Mouse (Mus musculus): ENCODE measurements around the gene Dok3.

The Dok3 gene

DNA sequence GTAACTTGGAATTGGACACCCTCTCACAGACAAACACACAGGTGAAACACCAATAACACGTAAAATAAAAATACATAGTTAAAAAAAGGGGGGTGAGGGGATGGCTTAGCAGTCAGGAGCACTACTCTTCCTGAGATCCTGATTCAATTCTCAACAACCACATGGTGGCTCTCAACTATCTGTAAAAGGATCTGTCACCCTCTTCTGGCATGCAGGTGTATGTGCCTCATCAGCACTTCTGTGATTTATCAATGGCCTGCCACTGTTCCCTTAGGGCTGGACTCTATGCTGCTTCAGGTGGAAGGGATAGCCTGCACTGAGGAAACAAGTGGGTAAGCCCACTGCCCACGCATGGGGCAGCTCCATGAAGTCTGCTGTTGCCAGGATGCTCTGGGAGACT, 11.8 kb upstream of the Dok3 start:
- peak in 1 of 2 experiments; percentile 58 for DNase-seq (ENCODE audit: low spot score in 2 of 2)

DNA sequence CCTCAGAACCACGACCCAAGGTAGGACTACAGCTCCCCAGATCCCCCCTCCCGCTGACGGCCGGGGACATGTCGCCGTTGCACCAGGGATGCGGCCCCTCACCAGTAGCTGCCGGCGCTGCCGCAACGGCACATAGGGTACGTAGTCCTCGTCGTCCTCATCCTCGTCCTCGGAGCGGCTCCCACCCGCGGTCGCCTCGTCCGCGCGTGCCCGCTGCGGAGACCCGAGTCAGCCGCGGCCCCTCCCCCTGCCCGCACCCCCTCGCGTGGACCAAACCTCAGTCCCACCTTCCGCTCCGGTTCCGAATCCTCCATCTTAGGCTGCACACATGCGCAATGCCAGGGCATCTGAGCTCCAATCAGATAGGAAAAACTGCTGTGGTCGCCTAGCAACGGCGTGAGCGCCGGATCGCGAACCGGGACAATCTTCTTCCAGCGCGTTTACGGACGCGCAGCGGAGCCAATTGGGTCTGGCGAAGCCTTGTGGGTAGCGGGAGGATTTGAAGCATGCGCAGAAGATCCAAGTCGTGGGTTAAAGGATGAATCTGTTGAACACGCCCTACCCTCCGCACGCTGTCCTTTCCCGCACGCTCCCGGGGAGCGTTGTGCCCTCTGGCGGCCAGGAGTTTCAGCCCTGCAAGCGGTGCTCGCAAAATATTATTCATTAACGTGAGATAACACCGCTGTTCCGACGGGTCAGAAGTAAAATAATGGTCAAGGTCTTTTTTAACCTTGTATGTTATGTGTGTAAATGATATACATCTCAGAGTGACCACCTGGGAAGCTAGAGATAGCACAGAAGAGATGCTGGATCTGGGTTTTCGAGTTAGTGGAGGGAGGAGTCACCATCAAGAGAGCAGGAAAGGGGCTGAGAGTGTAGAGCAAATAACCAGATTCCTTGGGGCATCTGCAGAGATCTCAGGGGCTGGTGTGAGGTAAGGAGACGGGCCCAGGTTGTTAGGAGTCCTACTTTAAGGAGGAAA, 7.4 kb upstream of the Dok3 start, which contains the start of gene Ddx41:
Ddx41 (minus strand) TSS at position 465 of the 982 bp plus-strand sequence.
- peak; percentile 97 to 99 for DNase-seq (ENCODE audit: low spot score in 2 of 2)

DNA sequence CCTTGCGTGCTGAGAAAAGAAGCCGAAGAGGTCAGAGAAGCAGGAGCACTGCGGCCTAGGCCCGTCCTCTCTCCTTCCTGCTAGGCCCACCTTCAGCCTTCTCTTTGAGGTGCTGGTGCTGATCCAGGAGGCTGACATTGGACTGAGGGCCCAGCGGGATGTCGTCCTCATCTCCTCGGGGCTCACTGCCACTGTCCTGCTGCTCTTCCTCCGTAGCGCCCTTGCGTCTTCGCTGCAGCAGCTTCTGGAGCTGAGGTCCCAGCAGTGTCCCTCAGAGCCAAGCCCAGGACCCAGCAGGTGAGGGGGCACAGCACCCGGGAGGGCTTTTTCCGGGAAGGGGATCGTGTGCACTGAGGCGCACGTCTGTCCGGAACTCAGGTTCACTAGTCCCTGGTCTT, 6.7 kb upstream of the Dok3 start:
- DNase-seq (ENCODE audit: low spot score in 2 of 2), result no peak

DNA sequence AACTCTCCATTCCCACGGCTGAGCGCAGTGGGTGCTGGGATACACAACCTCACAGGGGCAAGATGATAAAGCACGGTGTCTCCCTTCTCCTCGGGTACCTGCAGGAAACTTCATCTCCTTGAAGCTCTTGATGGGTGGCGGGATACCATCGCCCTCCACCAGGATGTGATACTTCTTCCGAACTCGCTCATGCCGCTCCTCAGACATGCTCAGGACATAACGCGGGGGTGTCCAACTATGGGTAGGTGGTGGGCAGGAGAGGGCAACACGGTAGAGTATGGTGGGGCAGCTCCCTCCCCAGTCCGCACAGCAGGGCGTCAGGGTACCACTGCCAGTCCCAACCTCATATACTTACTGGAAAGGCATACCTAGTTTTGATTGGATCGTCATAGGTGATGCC, 6.1 kb upstream of the Dok3 start:
- no peak for DNase-seq (ENCODE audit: low spot score in 2 of 2)

DNA sequence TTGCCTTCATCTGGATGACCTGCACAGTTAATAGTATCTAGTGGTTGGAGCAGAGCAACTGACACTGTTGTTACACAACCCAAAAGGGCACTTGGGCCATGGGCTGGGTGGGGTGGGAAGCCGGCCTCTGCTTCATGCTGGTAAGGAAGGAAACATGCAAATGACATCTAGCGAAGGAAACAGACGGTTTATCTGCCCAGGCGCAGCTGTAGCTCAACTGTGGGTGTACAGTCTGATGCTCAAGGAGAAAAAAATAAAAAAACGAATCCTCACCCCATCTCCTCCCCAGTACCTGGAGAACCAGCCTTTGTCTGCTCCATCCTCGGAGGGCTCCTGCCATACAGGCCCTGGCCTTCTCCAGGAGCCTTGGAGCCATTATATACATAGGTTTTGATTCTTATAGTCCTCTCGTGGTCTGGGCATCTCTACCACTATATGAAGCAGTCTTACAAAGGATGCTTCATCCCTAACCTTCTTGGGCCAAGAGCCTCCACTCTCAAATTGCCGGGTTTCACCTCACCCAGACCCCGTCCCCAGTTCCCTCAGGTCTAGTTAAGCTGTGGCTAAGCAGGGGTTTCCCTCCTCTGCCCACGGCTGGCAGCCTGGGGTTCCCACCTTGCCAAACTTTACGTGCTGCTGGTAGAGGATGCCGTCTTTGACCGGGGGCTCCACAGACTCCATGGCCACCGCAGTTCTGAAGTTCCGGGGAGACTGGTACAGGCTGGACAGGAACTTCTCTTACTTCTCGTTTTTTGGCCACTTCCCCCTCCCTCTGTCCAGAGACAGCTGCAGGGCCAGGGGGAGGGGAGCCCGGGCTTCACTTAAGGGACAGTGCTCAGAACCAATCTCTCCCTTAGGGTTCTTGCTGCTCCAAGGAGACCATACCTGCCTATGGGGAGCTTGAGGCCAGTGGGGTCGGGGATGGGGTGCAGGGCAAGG, 993 bp downstream of the Dok3 start:
- DNase-seq (ENCODE audit: low spot score in 2 of 2), result peak; percentile 48 to 64

DNA sequence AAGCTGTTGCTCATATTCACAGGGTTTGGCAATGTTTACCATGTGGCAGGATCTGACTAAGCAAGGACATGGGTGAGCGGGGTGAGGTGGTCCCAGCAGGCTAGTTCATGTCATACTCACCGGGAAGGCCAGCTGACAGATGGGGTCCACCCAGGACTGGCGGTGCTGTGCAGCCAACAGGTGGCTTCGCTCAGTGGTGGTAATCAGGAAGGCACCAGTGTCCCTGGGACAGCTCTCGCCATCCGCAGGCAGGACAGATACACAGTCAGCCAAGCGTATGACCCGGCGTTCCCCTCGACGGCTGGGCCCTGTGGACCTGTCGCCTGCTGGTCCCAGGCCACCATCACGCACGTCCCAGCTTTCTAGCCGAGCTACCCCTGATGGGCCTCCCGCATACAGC, 1.9 kb downstream of the Dok3 start:
- DNase-seq (ENCODE audit: low spot score in 2 of 2), result peak in 1 of 2 experiments; percentile 27

DNA sequence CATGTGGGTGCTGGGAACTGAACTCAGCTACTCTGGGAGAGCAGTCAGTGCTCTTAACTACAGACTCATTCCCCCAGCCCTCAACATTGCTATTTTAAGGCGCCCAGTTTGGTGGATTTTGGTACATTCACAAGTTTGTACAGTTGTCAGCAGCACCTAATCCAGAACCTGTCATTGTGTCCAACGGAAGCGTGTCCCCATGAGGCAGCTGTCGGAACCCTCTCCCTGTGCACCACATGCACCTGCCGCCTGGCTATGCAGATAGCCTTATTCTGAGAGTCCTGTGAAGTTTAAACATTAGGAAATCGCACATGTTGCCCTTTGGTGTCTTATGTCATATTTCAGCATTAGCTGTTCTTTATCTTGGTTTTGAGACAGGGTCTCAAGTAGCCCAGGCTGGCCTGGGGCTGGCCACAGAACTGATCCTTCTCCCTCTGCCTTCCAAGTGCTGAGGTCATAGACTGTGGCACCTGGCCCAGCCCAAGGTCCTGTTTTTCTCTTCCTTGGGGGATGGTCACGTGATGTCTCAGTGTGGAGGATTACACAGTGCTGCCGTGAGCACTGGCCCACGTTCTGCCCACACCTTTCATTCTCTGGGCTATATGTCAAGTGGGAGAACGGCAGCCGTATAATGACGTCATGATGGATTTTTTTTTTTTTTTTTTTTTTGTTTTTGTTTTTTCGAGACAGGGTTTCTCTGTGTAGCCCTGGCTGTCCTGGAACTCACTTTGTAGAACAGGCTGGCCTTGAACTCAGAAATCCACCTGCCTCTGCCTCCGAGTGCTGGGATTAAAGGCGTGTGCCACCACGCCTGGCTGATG, 3.2 kb downstream of the Dok3 start:
- no peak for DNase-seq (ENCODE audit: low spot score in 2 of 2)

DNA sequence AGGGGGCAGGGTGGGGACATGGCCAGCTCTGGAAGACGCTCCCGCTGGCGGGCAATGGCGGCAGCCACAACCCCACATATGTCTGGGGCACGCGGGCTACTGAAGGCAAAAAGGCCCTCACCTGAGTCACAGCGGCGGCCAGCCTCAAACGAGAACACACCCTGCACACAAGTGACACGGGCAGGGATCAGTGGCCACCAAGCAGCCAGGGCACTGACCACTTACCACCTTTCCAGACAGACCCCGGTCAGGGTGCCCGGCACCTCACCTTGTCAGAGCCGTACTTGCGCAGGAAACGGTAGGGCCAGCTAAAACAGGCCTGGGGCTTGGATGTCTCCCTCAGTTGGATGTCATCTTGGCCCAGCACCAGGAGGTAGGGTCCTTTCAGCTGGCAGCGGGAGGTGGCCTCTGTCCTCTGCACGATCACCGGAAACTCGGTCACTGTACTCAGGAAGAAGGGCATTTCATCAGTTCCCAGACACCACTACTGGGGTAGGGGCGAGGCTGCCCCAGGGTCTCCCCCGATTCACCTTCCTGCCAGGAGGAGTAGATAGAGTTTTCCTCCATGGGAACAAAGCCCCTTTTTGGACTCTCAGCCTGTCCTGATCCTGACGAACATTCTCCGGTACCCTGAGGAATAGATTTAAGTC, 5.0 kb downstream of the Dok3 start:
- no peak for DNase-seq (ENCODE audit: low spot score in 2 of 2)

DNA sequence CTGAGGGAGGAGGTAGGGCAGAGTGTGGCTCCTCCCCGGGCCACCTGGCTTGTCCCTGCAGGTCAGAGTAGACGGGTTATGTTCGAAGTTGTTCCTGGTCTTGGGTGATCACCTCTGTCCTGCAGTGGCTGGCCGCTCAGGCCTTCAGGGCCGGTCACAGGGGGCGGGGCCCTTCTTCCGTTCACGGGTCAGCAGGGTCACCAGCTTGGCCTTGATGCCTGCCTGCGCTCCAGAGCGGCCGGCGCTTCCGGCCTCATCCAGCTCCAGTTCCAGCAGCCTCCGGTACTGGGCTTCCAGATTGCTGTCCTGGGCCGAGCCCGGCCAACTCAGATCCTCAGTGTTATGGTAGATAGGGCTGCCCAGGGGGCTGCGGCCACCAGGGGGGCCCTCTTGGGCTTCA, 5.8 kb downstream of the Dok3 start:
- DNase-seq (ENCODE audit: low spot score in 2 of 2), result peak in 1 of 2 experiments; percentile 46

DNA sequence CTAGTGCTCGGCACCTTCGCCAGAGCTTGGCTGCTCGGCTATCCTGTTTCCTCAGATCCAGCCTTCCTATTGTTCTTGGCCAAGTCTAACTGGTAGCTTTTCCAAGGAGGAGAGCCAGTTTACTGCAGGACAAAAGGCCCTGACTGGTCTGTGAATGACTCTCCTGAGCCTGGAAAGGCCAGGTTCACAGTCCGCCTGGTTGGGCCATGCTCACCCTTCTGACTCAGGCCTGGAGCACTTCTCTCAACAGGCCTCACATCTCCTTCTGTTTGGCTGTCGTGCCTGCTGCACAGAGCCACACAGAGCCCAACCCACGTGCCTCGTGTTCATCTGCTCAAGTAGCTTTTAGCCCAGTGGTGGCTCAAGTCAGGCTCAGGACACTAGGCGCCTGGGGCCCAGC, 6.4 kb downstream of the Dok3 start:
- no peak for DNase-seq (ENCODE audit: low spot score in 2 of 2)

DNA sequence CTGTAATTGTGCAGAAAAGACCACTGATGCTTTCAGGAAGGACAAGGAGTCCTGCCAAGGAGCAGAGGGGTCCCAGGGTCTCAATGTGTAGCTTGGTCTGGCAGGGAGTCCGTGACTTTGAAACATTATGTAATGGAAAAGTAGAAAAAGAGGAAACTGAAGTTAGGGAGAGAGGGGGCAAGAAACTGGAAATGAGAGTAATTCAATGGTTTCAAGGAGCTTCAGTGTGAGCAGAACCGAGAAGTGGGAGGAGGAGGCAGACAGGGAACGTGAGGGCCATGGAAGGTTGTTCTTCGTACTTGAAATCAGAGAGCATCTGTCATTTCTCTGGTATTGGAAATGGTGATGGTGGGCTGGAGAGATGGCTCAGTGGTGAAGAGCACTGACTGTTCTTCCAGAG, 9.5 kb downstream of the Dok3 start:
- no peak for DNase-seq (ENCODE audit: low spot score in 2 of 2)

DNA sequence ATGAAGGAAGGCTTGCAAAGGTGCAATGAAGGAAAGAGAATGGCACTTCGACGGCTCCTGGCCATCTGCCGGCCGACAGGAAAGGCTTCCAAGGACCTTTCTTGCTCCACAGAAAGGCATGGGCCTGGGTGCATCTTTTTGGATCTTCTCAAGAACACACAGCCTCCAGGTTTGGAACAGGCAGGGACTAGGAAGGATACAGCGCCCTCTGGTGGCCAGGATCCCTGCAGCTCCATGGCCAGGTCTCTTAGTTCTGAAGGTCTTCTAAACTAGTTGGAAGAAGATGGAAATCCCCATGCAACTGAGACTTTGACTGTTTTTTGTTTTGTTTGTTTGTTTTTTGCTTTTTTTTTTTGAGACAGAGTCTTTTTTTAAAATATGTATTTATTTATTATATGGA, 12.1 kb downstream of the Dok3 start:
- DNase-seq (ENCODE audit: low spot score in 2 of 2), result peak; percentile 84 to 93

DNA sequence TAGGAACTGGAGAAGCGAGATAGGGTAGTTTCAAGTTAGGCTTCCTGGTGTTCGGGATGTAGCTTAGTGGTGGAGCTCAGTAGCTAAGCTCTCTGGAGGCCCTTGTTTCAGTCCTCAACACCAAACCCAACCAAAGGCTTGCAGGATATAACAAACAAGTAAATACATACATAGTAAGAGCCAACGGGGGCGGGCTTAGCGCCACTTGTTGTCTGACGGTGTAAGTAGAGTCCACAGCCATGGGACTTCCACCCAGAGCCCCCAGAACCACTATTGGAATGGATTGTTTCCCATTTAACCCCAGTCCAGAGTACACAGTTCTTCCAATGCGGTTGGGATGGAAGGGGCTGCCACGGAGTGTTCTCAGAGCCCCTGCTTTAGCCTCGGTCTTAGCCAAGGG, 15.3 kb downstream of the Dok3 start:
- no peak for DNase-seq (ENCODE audit: low spot score in 2 of 2)

DNA sequence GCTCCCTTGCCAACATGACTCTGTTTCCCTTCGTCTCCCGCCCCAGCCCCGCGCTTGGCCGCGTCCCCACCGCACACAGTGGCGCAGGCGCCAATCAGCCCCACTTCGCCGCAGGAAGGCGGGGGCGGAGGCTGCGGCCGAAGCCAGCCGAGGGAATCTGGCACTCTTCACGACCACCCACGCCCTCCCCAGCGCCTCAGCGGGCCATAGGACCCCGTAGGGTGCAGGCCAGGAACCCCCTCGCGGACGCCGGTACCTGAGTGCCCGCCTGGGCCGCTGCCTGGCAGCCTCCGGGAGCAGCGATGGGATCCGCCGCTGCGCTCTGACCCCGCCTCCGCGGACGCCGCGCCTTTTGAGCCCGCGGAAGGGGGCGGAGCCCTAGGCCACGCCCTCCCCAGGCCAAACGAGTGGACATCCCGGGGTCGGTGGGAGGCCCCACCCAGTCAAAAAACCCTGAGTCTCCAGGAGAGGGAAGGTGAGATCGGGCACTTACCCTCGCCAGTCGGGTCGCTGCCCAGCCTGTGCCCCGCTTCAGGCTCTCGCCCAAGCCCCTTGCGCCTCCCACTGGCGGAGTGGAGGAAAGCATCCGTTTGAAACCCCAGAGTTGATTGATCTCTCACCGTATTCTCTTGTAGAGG, 15.9 kb downstream of the Dok3 start, which contains the start of gene Pdlim7:
Pdlim7 (minus strand) TSS at position 566 of the 638 bp plus-strand sequence.
- DNase-seq (ENCODE audit: low spot score in 2 of 2), result peak; percentile 90 to 95

DNA sequence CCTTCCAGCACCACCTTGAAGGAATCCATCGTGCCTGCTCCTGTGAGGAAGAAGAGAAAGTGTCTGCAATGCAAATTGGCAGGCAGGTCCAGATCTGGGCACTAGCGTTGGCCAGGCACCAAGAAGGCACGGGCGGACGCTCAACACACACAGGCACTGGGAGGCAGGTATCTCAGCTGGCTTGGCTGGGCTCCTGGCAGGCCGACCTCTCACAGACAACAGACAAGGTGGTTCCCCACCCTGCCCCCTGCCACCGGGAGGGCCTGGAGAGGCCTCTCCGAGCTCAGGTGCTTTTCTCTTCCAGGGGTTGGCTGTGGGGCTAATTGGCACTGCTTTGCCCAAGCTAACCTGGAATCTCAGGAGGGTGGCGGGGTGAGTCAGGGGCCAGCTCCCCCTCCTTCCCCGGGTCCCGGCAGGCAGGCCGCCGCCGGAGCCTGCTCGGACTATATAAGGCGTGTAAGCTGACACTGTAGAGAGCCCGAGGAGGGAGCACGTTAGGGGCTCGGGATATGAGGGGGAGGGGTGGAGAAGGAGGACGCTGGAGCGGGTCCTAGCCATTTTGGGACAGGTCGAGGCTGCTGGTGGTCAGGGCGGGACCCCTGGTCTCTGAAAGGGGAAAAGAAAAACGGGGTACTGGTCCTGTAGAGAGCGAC, 16.6 kb downstream of the Dok3 start:
- DNase-seq (ENCODE audit: low spot score in 2 of 2), result peak; percentile 48 to 54

DNA sequence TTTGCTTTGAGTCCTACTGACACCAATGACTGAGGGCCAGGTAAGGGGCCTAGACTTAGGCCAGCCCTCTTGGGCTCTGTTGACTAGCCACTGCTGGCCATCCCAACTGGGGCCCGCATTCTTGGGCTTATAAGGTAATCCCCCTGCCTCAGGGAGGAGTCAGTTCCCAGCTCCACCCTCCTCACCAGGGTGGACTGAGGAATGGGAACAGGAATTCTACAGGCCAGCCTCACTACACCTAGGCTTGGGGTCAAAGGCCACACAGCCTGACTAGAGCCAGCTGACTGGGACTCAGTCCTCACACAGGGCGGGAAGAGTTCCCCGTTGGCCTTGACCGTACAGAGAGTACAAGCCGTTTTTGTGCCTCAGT, 17.6 kb downstream of the Dok3 start:
- no peak for DNase-seq (ENCODE audit: low spot score in 2 of 2)

DNA sequence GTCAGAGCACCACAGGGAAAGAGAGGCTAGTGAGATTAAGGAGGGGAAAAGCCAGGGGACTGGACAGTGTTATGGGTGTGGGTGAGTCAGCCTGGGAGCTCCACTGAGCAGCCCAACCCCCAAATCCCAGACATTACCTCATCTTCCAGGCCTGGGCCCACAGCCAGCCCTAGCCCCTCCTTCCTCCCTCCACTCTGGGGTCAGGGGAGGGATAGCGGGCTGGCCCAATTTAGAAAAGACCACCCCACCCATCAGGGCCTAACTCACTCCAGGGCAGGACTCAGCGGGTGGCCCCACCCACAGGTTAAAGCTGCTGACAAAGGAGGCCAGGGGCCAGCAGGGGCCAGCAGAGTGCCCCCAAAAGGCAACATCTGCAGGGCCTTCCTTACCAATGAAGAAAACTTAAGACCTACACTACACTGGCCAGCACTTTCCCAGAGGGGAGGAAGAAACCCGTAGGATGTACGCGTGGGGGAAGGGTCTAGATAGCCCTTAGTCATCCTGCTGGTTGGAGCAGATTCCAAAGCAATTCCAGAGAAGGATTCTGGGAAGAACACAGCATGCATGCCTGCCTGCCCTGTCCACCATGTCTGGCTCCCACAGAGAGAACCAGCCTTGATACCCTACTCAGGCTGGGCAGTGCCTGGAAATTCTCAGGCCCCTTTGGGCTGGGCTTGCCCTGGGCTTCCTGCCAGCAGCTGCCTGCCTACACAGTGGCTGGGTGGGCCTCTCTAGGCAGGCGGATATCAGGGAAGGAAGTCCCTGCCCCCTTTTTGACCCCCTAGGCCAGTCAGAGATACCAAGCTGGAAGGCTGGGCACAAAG, 18.2 kb downstream of the Dok3 start:
- DNase-seq (ENCODE audit: low spot score in 2 of 2), result no peak

DNA sequence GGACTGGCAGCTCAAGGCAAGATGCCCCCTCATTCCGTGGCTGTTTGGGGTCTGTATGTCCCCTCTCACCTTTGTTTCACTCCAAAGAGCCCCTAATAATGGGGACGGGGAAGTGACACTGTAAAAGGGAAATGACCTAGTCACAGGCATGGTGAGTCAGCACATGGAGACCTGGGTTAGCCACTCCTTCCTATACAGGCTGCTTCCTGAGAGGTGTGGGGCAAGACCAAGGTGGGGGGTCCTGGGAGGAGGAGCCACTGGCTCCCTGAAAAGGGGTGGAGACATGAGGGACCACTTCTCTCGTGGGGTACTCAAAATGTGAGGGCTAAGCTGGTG, 18.8 kb downstream of the Dok3 start:
- no peak for DNase-seq (ENCODE audit: low spot score in 2 of 2)

DNA sequence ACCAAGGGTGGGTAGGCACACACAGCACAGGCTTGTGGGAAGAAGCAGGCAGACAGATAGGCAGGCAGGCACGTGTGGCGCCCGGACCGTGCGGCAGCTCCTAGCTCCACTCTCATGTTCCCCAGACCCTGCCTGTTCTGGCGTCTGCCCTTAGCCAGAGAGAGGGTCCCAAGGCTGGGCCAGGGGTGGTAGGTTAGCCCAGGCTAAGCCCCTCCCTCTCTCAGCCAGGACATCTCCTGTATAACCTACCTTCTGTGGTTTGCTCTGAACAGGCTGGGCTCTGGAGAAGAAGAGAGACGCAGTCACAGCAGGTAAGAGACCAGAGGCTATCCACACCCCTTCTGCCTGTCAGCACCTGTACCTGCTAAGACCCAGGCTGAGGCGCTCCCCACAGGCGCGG, 20.6 kb downstream of the Dok3 start:
- DNase-seq (ENCODE audit: low spot score in 2 of 2), result no peak

Measured in spleen, postnatal 10 days (tissue).